Mouse (Mus musculus): ENCODE data around the gene Sowaha.
"Not testable (repeated sequence)": the region's sequence is repeated elsewhere in the genome, so short reads cannot be mapped to it uniquely, and the experiment has no call there.

Sowaha gene

GRCm38 (mm10) chr11:53441921-53442320 lies 38.2 kb downstream of the Sowaha start:
- DNase-seq (ENCODE audit: low spot score in 2 of 2), result no peak

GRCm38 (mm10) chr11:53436338-53436737 lies 43.7 kb downstream of the Sowaha start:
- DNase-seq (ENCODE audit: low spot score in 2 of 2), result no peak

GRCm38 (mm10) chr11:53435504-53435903 lies 44.6 kb downstream of the Sowaha start:
- no peak for DNase-seq (ENCODE audit: low spot score in 2 of 2)

GRCm38 (mm10) chr11:53433057-53433456 lies 47.0 kb downstream of the Sowaha start:
- DNase-seq (ENCODE audit: low spot score in 2 of 2), result no peak

GRCm38 (mm10) chr11:53431347-53432056 lies 48.6 kb downstream of the Sowaha start:
- DNase-seq (ENCODE audit: low spot score in 2 of 2), result no peak

GRCm38 (mm10) chr11:53430670-53431346 lies 49.3 kb downstream of the Sowaha start, which contains the start of the genes Uqcrq and Gdf9:
TSS of gene Uqcrq (minus strand) at chr11:53430831.
TSS of gene Gdf9 (plus strand) at chr11:53431023.
- DNase-seq (ENCODE audit: low spot score in 2 of 2), result peak; percentile 99

GRCm38 (mm10) chr11:53430300-53430669 lies 49.8 kb downstream of the Sowaha start:
- no peak for DNase-seq (ENCODE audit: low spot score in 2 of 2)

GRCm38 (mm10) chr11:53429182-53429581 lies 50.9 kb downstream of the Sowaha start:
- DNase-seq (ENCODE audit: low spot score in 2 of 2), result no peak

- DNase-seq (ENCODE audit: low spot score in 2 of 2), result no peak
Observed at GRCm38 (mm10) chr11:53428716-53429057, 51.4 kb downstream of the Sowaha start.

GRCm38 (mm10) chr11:53427993-53428715 lies 51.9 kb downstream of the Sowaha start:
- DNase-seq (ENCODE audit: low spot score in 2 of 2), result no peak

- not testable (repeated sequence) for DNase-seq (ENCODE audit: low spot score in 2 of 2)
Observed at GRCm38 (mm10) chr11:53426914-53427313, 53.2 kb downstream of the Sowaha start.
